Mouse (Mus musculus) embryonic stem cell, embryonic (primary cell): Measurements from ENCODE around the gene Haghl.

Experiments used
- CTCF ChIA-PET, 4 experiments: fragments of 300-600 bp in 2 of 4; fragments of 350-600 bp in 2 of 4; sonication (Branson Sonifier 250); formaldehyde crosslinking; loops; one replicate each; lab custom pipeline; 2022; ENCODE audit warnings: inconsistent platforms in 2 of 4; lab: Charles Lee
- POLR2A ChIA-PET, 4 experiments: fragments of 300-600 bp in 2 of 4; fragments of 350-600 bp in 2 of 4; sonication (Branson Sonifier 250); formaldehyde crosslinking; loops; one replicate each; lab custom pipeline; 2022; ENCODE audit warnings: antibody characterized with exemption in 4 of 4, inconsistent platforms in 1 of 4; lab: Charles Lee

The Haghl gene

GRCm38 (mm10) chr17:25783861-25784574 is 1.5 kb downstream of the Haghl start:
- CTCF ChIA-PET, result interaction anchor here in 3 of 4 experiments (1.2 to 2.9 kb wide), 4 partner anchors 10 to 52 kb away, joined by 4 to 20 read pairs (median 8); partner anchors contain the start of gene Narfl (in 3 of the 3)
- POLR2A ChIA-PET, result interaction anchor here (1.0 to 3.1 kb wide), 15 partner anchors 8 to 68 kb away, joined by 3 to 25 read pairs (median 6); partner anchors contain the start of genes Narfl (in 4 of the 4), Metrn (in 3 of the 4), Chtf18 (in 1 of the 4) and Gng13 (in 1 of the 4)

GRCm38 (mm10) chr17:25783086-25783485 is 2.4 kb downstream of the Haghl start:
- POLR2A ChIA-PET, result interaction anchor here in 3 of 4 experiments (1.1 to 3.1 kb wide), 9 partner anchors 9 to 67 kb away, joined by 3 to 14 read pairs (median 5); partner anchors contain the start of genes Narfl (in 2 of the 3), Chtf18 (in 1 of the 3), Gng13 (in 1 of the 3) and Rpusd1 (in 1 of the 3)
- CTCF ChIA-PET, result interaction anchor here in 1 of 4 experiments (1.1 kb wide), 1 partner anchor 19 kb away, joined by 4 read pairs; no protein-coding TSS in a partner anchor

- POLR2A ChIA-PET, result interaction anchor here in 3 of 4 experiments (0.6 to 3.1 kb wide), 21 partner anchors 8 to 65 kb away, joined by 3 to 14 read pairs (median 4); partner anchors contain the start of genes Chtf18 (in 2 of the 3), Fam173a (in 2 of the 3), Metrn (in 2 of the 3) and Narfl (in 2 of the 3)
- CTCF ChIA-PET, result interaction anchor here in 2 of 4 experiments (0.6 to 1.9 kb wide), 6 partner anchors 8 to 58 kb away, joined by 3 to 7 read pairs (median 3); partner anchors contain the start of genes Narfl (in 2 of the 2), Chtf18 (in 1 of the 2) and Rpusd1 (in 1 of the 2)
Observed at GRCm38 (mm10) chr17:25781339-25781738, 4.1 kb downstream of the Haghl start.

GRCm38 (mm10) chr17:25777948-25778347 is 7.5 kb downstream of the Haghl start:
- CTCF ChIA-PET, result interaction anchor here in 1 of 4 experiments (1.1 kb wide), 1 partner anchor 54 kb away, joined by 4 read pairs; no protein-coding TSS in a partner anchor
- POLR2A ChIA-PET, result interaction anchor here in 2 of 4 experiments (1.0 to 1.9 kb wide), 6 partner anchors 7 to 54 kb away, joined by 3 to 5 read pairs (median 4); partner anchors contain the start of genes Chtf18 (in 1 of the 2) and Haghl (in 1 of the 2)

- ChIA-PET CTCF (interaction anchor here in 2 of 4 experiments (1.2 to 2.7 kb wide), 2 partner anchors 26 kb away, joined by 4 to 10 read pairs; no protein-coding TSS in a partner anchor), POLR2A (interaction anchor here in 2 of 4 experiments (0.6 to 4.1 kb wide), 7 partner anchors 10 to 889 kb away, joined by 4 to 31 read pairs (median 13); partner anchors contain the start of genes Chtf18 (in 2 of the 2), Rpusd1 (in 2 of the 2), Haghl (in 1 of the 2) and Spsb3 (in 1 of the 2))
Observed at GRCm38 (mm10) chr17:25775318-25776062, 10.0 kb downstream of the Haghl start.

- CTCF ChIA-PET, result interaction anchor here (0.6 to 2.7 kb wide), 47 partner anchors 8 to 296 kb away, joined by 3 to 20 read pairs (median 5); partner anchors contain the start of genes Chtf18 (in 4 of the 4), Rpusd1 (in 4 of the 4), Haghl (in 2 of the 4) and Metrn (in 2 of the 4)
- POLR2A ChIA-PET, result interaction anchor here (0.6 to 4.1 kb wide), 33 partner anchors 8 to 479 kb away, joined by 3 to 31 read pairs (median 6); partner anchors contain the start of genes Chtf18 (in 3 of the 4), Haghl (in 3 of the 4), Rpusd1 (in 3 of the 4) and Stub1 (in 2 of the 4)
Observed at GRCm38 (mm10) chr17:25773549-25774120, 11.8 kb downstream of the Haghl start, which contains the start of gene Narfl. Gene Narfl (plus strand): TSS chr17:25773776.

GRCm38 (mm10) chr17:25769331-25769730 is 16.1 kb downstream of the Haghl start:
- CTCF ChIA-PET, result interaction anchor here in 1 of 4 experiments (1.2 kb wide), 1 partner anchor 10 kb away, joined by 3 read pairs; no protein-coding TSS in a partner anchor
- POLR2A ChIA-PET, result interaction anchor here in 3 of 4 experiments (0.6 to 5.6 kb wide), 18 partner anchors 8 to 908 kb away, joined by 3 to 49 read pairs (median 4); partner anchors contain the start of genes Chtf18 (in 1 of the 3), Haghl (in 1 of the 3), Msln (in 1 of the 3) and Rpusd1 (in 1 of the 3)

- CTCF ChIA-PET, result interaction anchor here in 1 of 4 experiments (2.5 kb wide), 1 partner anchor 34 kb away, joined by 6 read pairs; no protein-coding TSS in a partner anchor
- POLR2A ChIA-PET, result interaction anchor here (0.6 to 5.6 kb wide), 9 partner anchors 8 to 837 kb away, joined by 3 to 49 read pairs (median 4); partner anchors contain the start of gene Stub1 (in 1 of the 4)
Observed at GRCm38 (mm10) chr17:25765886-25766285, 19.6 kb downstream of the Haghl start.

- ChIA-PET POLR2A (interaction anchor here in 3 of 4 experiments (0.5 to 11.8 kb wide), 11 partner anchors 9 to 474 kb away, joined by 3 to 137 read pairs (median 4); partner anchors contain the start of genes Chtf18 (in 2 of the 3), Rpusd1 (in 2 of the 3), Metrn (in 1 of the 3) and Msln (in 1 of the 3)), CTCF (interaction anchor here (0.6 to 1.6 kb wide), 5 partner anchors 11 to 746 kb away, joined by 3 to 7 read pairs (median 4); partner anchors contain the start of gene Narfl (in 1 of the 4))
Observed at GRCm38 (mm10) chr17:25762591-25762990, 22.9 kb downstream of the Haghl start.

- CTCF ChIA-PET, result interaction anchor here in 2 of 4 experiments (0.6 to 1.4 kb wide), 4 partner anchors 12 to 475 kb away, joined by 3 to 7 read pairs (median 4); partner anchors contain the start of genes Narfl (in 2 of the 2), Chtf18 (in 1 of the 2) and Rpusd1 (in 1 of the 2)
- POLR2A ChIA-PET, result interaction anchor here in 3 of 4 experiments (0.5 to 11.8 kb wide), 9 partner anchors 8 to 112 kb away, joined by 3 to 137 read pairs (median 5); partner anchors contain the start of genes Chtf18 (in 2 of the 3), Rpusd1 (in 2 of the 3) and Stub1 (in 1 of the 3)
Observed at GRCm38 (mm10) chr17:25761561-25761970, 23.9 kb downstream of the Haghl start.

- ChIA-PET CTCF (interaction anchor here in 2 of 4 experiments (0.9 to 2.2 kb wide), 5 partner anchors 10 to 28 kb away, joined by 3 to 9 read pairs (median 3); partner anchors contain the start of gene Narfl (in 1 of the 2)), POLR2A (interaction anchor here in 3 of 4 experiments (0.7 to 11.8 kb wide), 16 partner anchors 9 to 72 kb away, joined by 3 to 137 read pairs (median 4); partner anchors contain the start of genes Chtf18 (in 2 of the 3), Narfl (in 2 of the 3), Rpusd1 (in 2 of the 3) and Fam173a (in 1 of the 3))
Observed at GRCm38 (mm10) chr17:25760148-25760547, 25.3 kb downstream of the Haghl start.

GRCm38 (mm10) chr17:25757691-25758090 is 27.8 kb downstream of the Haghl start:
- ChIA-PET POLR2A (interaction anchor here (0.6 to 11.8 kb wide), 33 partner anchors 8 to 1798 kb away, joined by 3 to 137 read pairs (median 6); partner anchors contain the start of genes Chtf18 (in 3 of the 4), Rpusd1 (in 3 of the 4), Narfl (in 2 of the 4) and Haghl (in 1 of the 4)), CTCF (interaction anchor here in 2 of 4 experiments (0.9 to 1.4 kb wide), 2 partner anchors 34 to 190 kb away, joined by 3 to 5 read pairs; no protein-coding TSS in a partner anchor)

- ChIA-PET POLR2A (interaction anchor here (0.6 to 11.8 kb wide), 72 partner anchors 9 to 1800 kb away, joined by 3 to 137 read pairs (median 4); partner anchors contain the start of genes Chtf18 (in 3 of the 4), Narfl (in 3 of the 4), Rpusd1 (in 3 of the 4) and Haghl (in 2 of the 4)), CTCF (interaction anchor here (0.7 to 2.1 kb wide), 11 partner anchors 17 to 1032 kb away, joined by 3 to 7 read pairs (median 4); partner anchors contain the start of genes Narfl (in 3 of the 4), Chtf18 (in 1 of the 4), Ndufb10 (in 1 of the 4) and Rpusd1 (in 1 of the 4))
Observed at GRCm38 (mm10) chr17:25756378-25757242, 28.9 kb downstream of the Haghl start.
